Mouse (Mus musculus): ENCODE results near the gene Raet1d. TPM values are rescaled to one million over a fixed set of nuclear protein-coding genes. Genes with fewer than 3 reads are reported as not detected.
"Not testable (repeated sequence)": the region's sequence is repeated elsewhere in the genome, so short reads cannot be mapped to it uniquely, and the experiment has no call there.

Raet1d gene
- total RNA-seq (2017) = not detected in 2 replicates

DNA sequence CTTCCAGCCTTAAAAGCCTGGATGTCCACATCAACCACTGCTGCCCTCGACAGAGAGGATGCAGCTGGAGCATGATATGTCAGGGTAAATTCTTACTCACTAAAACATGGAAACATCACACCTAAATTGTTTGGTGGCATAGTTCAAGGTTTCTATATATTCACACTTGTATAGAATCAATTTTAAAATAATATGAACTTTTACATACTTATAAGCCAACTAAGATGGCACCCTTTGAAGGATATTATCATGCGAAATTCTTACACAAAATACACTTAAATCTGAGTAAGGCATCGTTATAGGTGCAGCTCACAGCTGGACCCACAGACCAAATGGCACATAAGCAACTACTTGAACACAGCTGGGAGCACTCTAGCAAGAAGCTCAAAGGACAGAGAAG is at the start of gene Raet1d:
Gene Raet1d, plus strand, starts transcription at position 301 of the 400 bp plus-strand sequence.
- not testable (repeated sequence) for ATAC-seq (replicated peaks in 1 of 2; ENCODE audit: insufficient read depth in 1 of 2, low FRiP score in 2 of 2, low TSS enrichment in 1 of 2, low read depth in 1 of 2, poor library complexity in 2 of 2, severe bottlenecking in 2 of 2)

DNA sequence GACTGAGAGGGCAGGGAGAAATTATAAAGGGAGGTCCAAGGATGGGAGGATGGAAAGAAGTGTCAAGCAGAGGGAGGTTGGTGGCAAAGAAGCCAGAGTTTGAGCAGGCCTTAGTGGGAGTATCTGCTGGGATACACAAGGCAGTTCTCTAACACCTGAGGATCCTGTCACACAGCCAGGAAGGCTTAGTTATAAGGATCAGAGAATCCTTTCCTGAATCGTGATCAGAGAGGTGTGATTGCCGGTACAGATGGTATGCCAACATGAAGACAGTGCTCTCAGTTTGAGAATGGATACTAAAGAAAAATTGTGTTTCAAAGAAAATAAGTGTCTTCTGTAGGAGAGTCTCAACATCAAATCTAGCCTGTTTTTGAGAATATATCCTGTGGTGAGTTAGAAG is 37.5 kb upstream of the Raet1d start:
- ATAC-seq (replicated peaks in 1 of 2; ENCODE audit: insufficient read depth in 1 of 2, low FRiP score in 2 of 2, low TSS enrichment in 1 of 2, low read depth in 1 of 2, poor library complexity in 2 of 2, severe bottlenecking in 2 of 2) = no peak

GRCm38 (mm10) chr10:22345721-22346120 is 14.6 kb upstream of the Raet1d start:
- peak; percentile 46 to 56; a peak in 3 of 4 replicates for ATAC-seq (replicated peaks in 1 of 2; ENCODE audit: insufficient read depth in 1 of 2, low FRiP score in 2 of 2, low TSS enrichment in 1 of 2, low read depth in 1 of 2, poor library complexity in 2 of 2, severe bottlenecking in 2 of 2)

GRCm38 (mm10) chr10:22353548-22354195 is 6.7 kb upstream of the Raet1d start:
- ATAC-seq (replicated peaks in 1 of 2; ENCODE audit: insufficient read depth in 1 of 2, low FRiP score in 2 of 2, low TSS enrichment in 1 of 2, low read depth in 1 of 2, poor library complexity in 2 of 2, severe bottlenecking in 2 of 2) = peak; percentile 70 to 71; a peak in 3 of 4 replicates

- peak; percentile 63 to 74; a peak in 3 of 4 replicates for ATAC-seq (replicated peaks in 1 of 2; ENCODE audit: insufficient read depth in 1 of 2, low FRiP score in 2 of 2, low TSS enrichment in 1 of 2, low read depth in 1 of 2, poor library complexity in 2 of 2, severe bottlenecking in 2 of 2)
Observed at GRCm38 (mm10) chr10:22354196-22354574, 6.2 kb upstream of the Raet1d start.

DNA sequence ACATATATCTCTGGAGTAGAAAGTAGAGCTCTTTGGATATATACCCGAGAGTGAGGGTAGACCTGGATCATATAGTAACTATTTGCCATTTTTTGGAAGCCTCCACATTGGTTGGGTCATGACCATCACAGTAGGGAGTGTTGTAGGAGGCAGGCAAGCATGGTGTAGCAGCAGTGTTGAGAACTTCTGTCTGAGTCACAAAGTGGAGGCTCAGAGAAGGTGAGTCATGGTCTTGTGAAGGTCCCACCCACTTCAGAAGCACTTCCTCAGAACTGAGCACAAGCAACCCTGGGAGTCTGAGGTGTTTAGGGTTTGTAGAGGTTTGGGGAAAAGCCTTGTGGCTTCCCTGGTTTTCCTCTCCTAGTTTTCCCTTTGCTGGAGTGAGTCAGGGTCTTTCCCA is 3.0 kb upstream of the Raet1d start:
- not testable (repeated sequence) for ATAC-seq (replicated peaks in 1 of 2; ENCODE audit: insufficient read depth in 1 of 2, low FRiP score in 2 of 2, low TSS enrichment in 1 of 2, low read depth in 1 of 2, poor library complexity in 2 of 2, severe bottlenecking in 2 of 2)

- ATAC-seq (replicated peaks in 1 of 2; ENCODE audit: insufficient read depth in 1 of 2, low FRiP score in 2 of 2, low TSS enrichment in 1 of 2, low read depth in 1 of 2, poor library complexity in 2 of 2, severe bottlenecking in 2 of 2) = not testable (repeated sequence)
Observed at GRCm38 (mm10) chr10:22360957-22361356, 605 bp downstream of the Raet1d start.

GRCm38 (mm10) chr10:22361415-22362352 is 1.3 kb downstream of the Raet1d start:
- peak in 1 of 2 experiments; percentile 37; a peak in 1 of 4 replicates for ATAC-seq (replicated peaks in 1 of 2; ENCODE audit: insufficient read depth in 1 of 2, low FRiP score in 2 of 2, low TSS enrichment in 1 of 2, low read depth in 1 of 2, poor library complexity in 2 of 2, severe bottlenecking in 2 of 2)

- peak; percentile 32 to 56; a peak in 1 of 4 replicates for ATAC-seq (replicated peaks in 1 of 2; ENCODE audit: insufficient read depth in 1 of 2, low FRiP score in 2 of 2, low TSS enrichment in 1 of 2, low read depth in 1 of 2, poor library complexity in 2 of 2, severe bottlenecking in 2 of 2)
Observed at GRCm38 (mm10) chr10:22362466-22362865, 2.1 kb downstream of the Raet1d start.

GRCm38 (mm10) chr10:22364915-22365314 is 4.6 kb downstream of the Raet1d start:
- ATAC-seq (replicated peaks in 1 of 2; ENCODE audit: insufficient read depth in 1 of 2, low FRiP score in 2 of 2, low TSS enrichment in 1 of 2, low read depth in 1 of 2, poor library complexity in 2 of 2, severe bottlenecking in 2 of 2) = not testable (repeated sequence)

DNA sequence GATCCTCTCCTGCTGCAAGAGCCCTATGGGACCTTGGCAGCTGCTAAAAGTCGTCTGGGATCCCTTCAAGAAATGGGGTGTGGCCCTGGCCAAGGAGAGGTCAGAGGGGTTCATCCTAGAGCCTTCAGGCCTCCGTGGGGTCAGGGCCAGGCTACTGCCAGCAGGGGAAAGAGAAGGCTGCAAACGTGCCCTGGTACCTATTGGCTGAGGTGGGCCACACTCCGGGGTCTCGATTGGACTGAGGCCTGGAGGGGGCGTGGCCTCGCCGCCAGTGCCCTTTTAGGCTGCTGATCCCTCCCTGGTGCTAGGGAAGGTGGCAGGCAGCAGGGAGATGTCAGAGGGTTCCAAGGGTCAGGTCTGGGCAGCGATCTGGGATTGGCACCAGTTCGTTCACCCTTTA is 20.9 kb downstream of the Raet1d start:
- not testable (repeated sequence) for ATAC-seq (replicated peaks in 1 of 2; ENCODE audit: insufficient read depth in 1 of 2, low FRiP score in 2 of 2, low TSS enrichment in 1 of 2, low read depth in 1 of 2, poor library complexity in 2 of 2, severe bottlenecking in 2 of 2)

- ATAC-seq (replicated peaks in 1 of 2; ENCODE audit: insufficient read depth in 1 of 2, low FRiP score in 2 of 2, low TSS enrichment in 1 of 2, low read depth in 1 of 2, poor library complexity in 2 of 2, severe bottlenecking in 2 of 2) = not testable (repeated sequence)
Observed at GRCm38 (mm10) chr10:22390146-22390545, 29.8 kb downstream of the Raet1d start.

DNA sequence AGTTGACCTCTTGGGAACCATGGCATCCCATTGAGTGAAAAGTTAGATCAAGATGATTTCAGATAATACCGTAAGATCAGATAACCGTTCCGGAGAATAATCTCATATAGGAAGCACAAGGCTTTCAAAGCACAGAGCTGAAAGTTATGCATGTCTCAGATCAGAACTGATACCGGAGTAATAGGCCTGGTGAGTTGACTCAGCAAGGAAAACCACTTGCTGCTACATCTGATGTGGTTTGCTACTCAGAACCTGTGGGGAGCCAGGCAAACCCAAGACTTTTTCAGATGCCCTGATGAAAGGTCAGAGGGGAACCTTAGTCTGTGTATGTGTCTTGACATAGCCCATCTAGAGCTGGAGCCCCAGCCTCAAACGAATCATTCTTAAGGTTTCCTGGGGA is 31.3 kb downstream of the Raet1d start:
- not testable (repeated sequence) for ATAC-seq (replicated peaks in 1 of 2; ENCODE audit: insufficient read depth in 1 of 2, low FRiP score in 2 of 2, low TSS enrichment in 1 of 2, low read depth in 1 of 2, poor library complexity in 2 of 2, severe bottlenecking in 2 of 2)

GRCm38 (mm10) chr10:22393028-22393824 is 32.9 kb downstream of the Raet1d start:
- peak; percentile 75 to 78 for ATAC-seq (replicated peaks in 1 of 2; ENCODE audit: insufficient read depth in 1 of 2, low FRiP score in 2 of 2, low TSS enrichment in 1 of 2, low read depth in 1 of 2, poor library complexity in 2 of 2, severe bottlenecking in 2 of 2)

DNA sequence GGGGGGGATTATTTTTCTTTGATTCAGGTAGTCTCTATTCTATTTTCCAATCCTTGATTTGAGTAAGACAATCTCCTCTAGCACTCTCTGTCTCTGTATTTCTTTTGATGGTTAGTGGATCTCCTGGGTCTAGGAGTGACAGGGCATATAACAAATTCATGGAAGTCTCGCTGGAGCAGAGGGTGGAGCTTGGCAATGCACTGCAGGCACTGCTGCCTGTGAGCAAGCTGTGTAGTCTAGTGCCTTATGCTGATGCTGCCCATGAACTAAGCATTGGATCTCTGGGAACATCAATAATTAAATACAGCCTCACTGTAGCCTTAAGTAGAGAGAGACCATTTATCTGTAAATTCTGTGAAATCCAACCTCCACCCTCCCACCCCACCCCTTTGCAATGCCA is 36.3 kb downstream of the Raet1d start:
- ATAC-seq (replicated peaks in 1 of 2; ENCODE audit: insufficient read depth in 1 of 2, low FRiP score in 2 of 2, low TSS enrichment in 1 of 2, low read depth in 1 of 2, poor library complexity in 2 of 2, severe bottlenecking in 2 of 2) = not testable (repeated sequence)

DNA sequence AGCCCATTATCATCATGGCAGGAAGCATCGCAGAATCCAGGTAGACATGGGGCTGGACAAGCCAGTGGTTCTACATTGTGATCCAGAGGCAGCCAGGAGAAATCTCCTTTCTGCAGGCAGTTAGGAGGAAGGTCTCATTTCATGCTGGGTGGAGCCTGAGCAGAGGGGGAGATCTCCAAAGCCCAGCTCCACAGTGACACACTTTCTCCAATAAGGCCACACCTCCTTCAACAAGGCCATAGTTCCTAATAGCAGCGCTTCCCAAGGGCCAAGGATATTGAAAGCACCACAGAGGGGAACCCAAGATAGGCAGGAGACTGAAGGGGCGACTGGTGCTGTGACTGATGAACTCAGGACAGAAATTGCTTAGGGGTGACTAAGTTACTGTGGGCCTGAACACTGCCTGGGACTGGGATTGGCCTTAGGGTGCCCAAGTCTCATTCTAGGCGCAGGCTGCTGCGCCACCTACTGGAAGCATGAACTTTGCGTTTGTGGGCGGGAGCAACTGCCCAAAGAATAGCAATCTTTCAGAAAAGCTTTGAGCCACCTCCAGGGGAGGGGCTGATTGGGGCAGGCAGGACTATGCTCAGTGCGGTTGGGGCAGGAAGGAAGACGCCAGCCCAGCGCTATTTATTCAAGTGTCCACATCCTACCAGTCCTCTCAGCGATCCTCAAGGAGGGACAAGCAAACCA is 42.0 kb downstream of the Raet1d start:
- ATAC-seq (replicated peaks in 1 of 2; ENCODE audit: insufficient read depth in 1 of 2, low FRiP score in 2 of 2, low TSS enrichment in 1 of 2, low read depth in 1 of 2, poor library complexity in 2 of 2, severe bottlenecking in 2 of 2) = peak; percentile 86 to 89

Measured in hematopoietic stem cell, adult 5-6 weeks (primary cell).